8 mouse cellular contexts compared by ENCODE assay signal in genomic region chrX:70476792-70477776, GRCm38 (mm10). TPM values are rescaled to one million over a fixed set of nuclear protein-coding genes. Genes with fewer than 3 reads are reported as not detected.
A peak's percentile ranks its signal among the peaks of the same experiment; 100 is the strongest.
DNase-seq lines count a peak whose midpoint lies in the region; ATAC-seq and TF ChIP-seq lines count a peak whose summit lies in the region.

Gene Tmem185a, minus strand, starts transcription at chrX:70477180.

- no peaks in the 10 kb centered on the region for H3K36me3 ChIP-seq in ES-Bruce4 (ENCODE audit: control insufficient read depth, insufficient read depth, low read length, poor library complexity, severe bottlenecking)
- H3K36me3 ChIP-seq in forebrain, embryonic 15.5 days: no peaks in the 10 kb centered on the region

- no peaks in the 10 kb centered on the region for H3K9me3 ChIP-seq in ES-Bruce4 (replicated peaks; ENCODE audit: control insufficient read depth, insufficient read depth, low read length, poor library complexity, severe bottlenecking)
- H3K9me3 ChIP-seq in forebrain, embryonic 15.5 days: no peaks in the 10 kb centered on the region

- TF ChIP-seq POLR2A in ES-Bruce4 (IDR thresholded peaks at IDR 0.05; ENCODE audit: insufficient read depth, low read length): no peak
- TF ChIP-seq POLR2A in lung, adult 2 months (IDR thresholded peaks at IDR 0.05; ENCODE audit: borderline replicate concordance, extremely low read depth, low read depth, low read length): peak; percentile 54; the same call in 1 of the 2 replicates

- H3K4me3 ChIP-seq in ES-Bruce4 (ENCODE audit: low read depth, low read length): peak within 1 kb of the TSS; percentile 97
- peak within 1 kb of the TSS; percentile 63 for H3K4me3 ChIP-seq in forebrain, embryonic 15.5 days
- peak within 1 kb of the TSS; percentile 74 for H3K4me3 ChIP-seq in lung, adult 2 months (replicated peaks; ENCODE audit: extremely low read depth, low read depth, low read length)

- H3K4me1 ChIP-seq in ES-Bruce4 (ENCODE audit: control insufficient read depth, insufficient read depth, low read length): no peaks in the 10 kb centered on the region
- H3K4me1 ChIP-seq in forebrain, embryonic 15.5 days: peaks cover 13% of the 10 kb centered on the region
- H3K4me1 ChIP-seq in lung, adult 2 months (ENCODE audit: control insufficient read depth, insufficient read depth, low read length): peaks cover 5% of the 10 kb centered on the region

- no peak for TF ChIP-seq EP300 in ES-Bruce4 (IDR thresholded peaks at IDR 0.05; ENCODE audit: insufficient read depth, low read depth, low read length)

- H3K4me2 ChIP-seq in forebrain, embryonic 15.5 days (replicated peaks): peak within 1 kb of the TSS; percentile 47

- no peaks in the 10 kb centered on the region for H3K27me3 ChIP-seq in ES-Bruce4 (ENCODE audit: control insufficient read depth, insufficient read depth, low read length, poor library complexity, severe bottlenecking)
- H3K27me3 ChIP-seq in forebrain, embryonic 15.5 days: no peaks in the 10 kb centered on the region

- ATAC-seq in cerebellum, adult (ENCODE audit: insufficient number of reproducible peaks, low FRiP score, low TSS enrichment): peak; percentile 79
- ATAC-seq in forebrain, embryonic 15.5 days (replicated peaks): peak; percentile 96
- peak; percentile 70; the same call in 1 of the 2 replicates for ATAC-seq in neutrophil, adult 5-6 weeks (ENCODE audit: extremely low read depth, insufficient number of reproducible peaks, low FRiP score, poor library complexity, severe bottlenecking)

- H3K27ac ChIP-seq in ES-Bruce4 (ENCODE audit: insufficient read depth, low read length): no peak within 1 kb of the TSS
- H3K27ac ChIP-seq in forebrain, embryonic 15.5 days (replicated peaks): peak within 1 kb of the TSS; percentile 89

- no peak for TF ChIP-seq CTCF in ES-Bruce4 (IDR thresholded peaks at IDR 0.05; ENCODE audit: low read depth, low read length)
- TF ChIP-seq CTCF in lung, adult 2 months (IDR thresholded peaks at IDR 0.05; ENCODE audit: insufficient read depth, low read length): no peak

- WGBS in forebrain, embryonic 15.5 days: 28% methylated on average over 42 of the region's 42 CpGs
- WGBS in lung, adult 2 months: 26% methylated on average over 42 of the region's 42 CpGs

- intact Hi-C loops in heart, postnatal 25 days (cut with DNase I): loop anchor here (10.0 kb wide), 2 partner anchors 88 to 92 kb away; partner anchors contain the start of gene 1110012L19Rik

- peak within 1 kb of the TSS; percentile 67 for H3K9ac ChIP-seq in ES-Bruce4 (ENCODE audit: low read depth, poor library complexity, severe bottlenecking)
- H3K9ac ChIP-seq in forebrain, embryonic 15.5 days (replicated peaks): peak within 1 kb of the TSS; percentile 66

- peak; percentile 67 for DNase-seq in heart, postnatal 25 days (ENCODE audit: low spot score)
- peak; percentile 69 to 85 for DNase-seq in layer of hippocampus, adult 18-20 months (ENCODE audit: low spot score in 2 of 2)
- peak; percentile 72 for DNase-seq in lung, adult 2 months
- DNase-seq in thymus, adult 18-20 months: peak; percentile 68 to 77

RNA-seq across cellular contexts. Expression of gene Tmem185a, which starts in this region (rescaled TPM):
- polyA plus RNA-seq in ES-Bruce4 (2011; ENCODE audit: insufficient read depth, insufficient read length, low read depth, missing spikeins): 69.3 and 76.1 TPM in 2 replicates
- 50.0 and 51.1 TPM in 2 replicates for polyA plus RNA-seq in forebrain, embryonic 15.5 days (2015; fragmentation: Nextera tagmentation; extraction: Ambion mirVana)
- 10 to 100 TPM; 22.7 to 24.0 TPM for total RNA-seq in heart, postnatal 25 days (2021)
- total RNA-seq in layer of hippocampus, adult 18-20 months (2021): 10 to 100 TPM; 51.7 to 54.6 TPM
- 22.3 and 31.7 TPM in 2 replicates for polyA plus RNA-seq in lung, adult 2 months (2012; rRNA removed)
- 7.5 and 8.8 TPM in 2 replicates for total RNA-seq in neutrophil, adult 5-6 weeks (2017)
